Mouse (Mus musculus) embryonic facial prominence, embryonic 14.5 days (tissue): ENCODE data around the gene Adcy6. TPM values are rescaled to one million over a fixed set of nuclear protein-coding genes. Genes with fewer than 3 reads are reported as not detected.

Source experiments
- ATAC-seq: fragments of 200-750 bp; cut with Nextera tagmentation; 2 replicates; pipeline ENCODE4 v1.8.0; 2017; ENCODE audit warnings: low read depth, moderate number of reproducible peaks, moderate TSS enrichment
- DNase-seq: peaks from one replicate; pipeline ENCODE4 v3.0.0-alpha.2; 2015; ENCODE audit warnings: low spot score
- H3K27ac ChIP-seq: fragments of 300-500 bp; sonication (generic); replicated peaks from 2 replicates; pipeline ENCODE4 v1.5.1; 2014; ENCODE audit warnings: low read depth, mild to moderate bottlenecking, low read length, moderate library complexity
- H3K27me3 ChIP-seq: fragments of 300-500 bp; sonication (generic); replicated peaks from 2 replicates; pipeline ENCODE4 v1.6.1; 2014; ENCODE audit warnings: low read length; ENCODE audit not compliant: control insufficient read depth, insufficient read depth
- H3K36me3 ChIP-seq: fragments of 300-500 bp; sonication (generic); 2 replicates; pipeline ENCODE4 v1.6.1; 2014; ENCODE audit warnings: low read length, mixed read lengths; ENCODE audit not compliant: control insufficient read depth, insufficient read depth
- H3K4me1 ChIP-seq: fragments of 300-500 bp; sonication (generic); 2 replicates; pipeline ENCODE4 v1.6.1; 2014; ENCODE audit warnings: antibody characterized with exemption, low read length; ENCODE audit not compliant: control insufficient read depth, insufficient read depth
- H3K4me2 ChIP-seq: fragments of 300-500 bp; sonication (generic); 2 replicates; pipeline ENCODE4 v1.6.1; 2014; ENCODE audit warnings: low read depth, mild to moderate bottlenecking, low read length, moderate library complexity, mixed read lengths
- H3K4me3 ChIP-seq: fragments of 300-500 bp; sonication (generic); 2 replicates; pipeline ENCODE4 v1.5.1; 2014; ENCODE audit warnings: low read depth, mild to moderate bottlenecking, low read length
- H3K9ac ChIP-seq: fragments of 300-500 bp; sonication (generic); 2 replicates; pipeline ENCODE4 v1.6.1; 2014; ENCODE audit warnings: low read depth, mild to moderate bottlenecking, low read length, moderate library complexity, mixed read lengths
- H3K9me3 ChIP-seq: fragments of 300-500 bp; sonication (generic); 2 replicates; pipeline ENCODE4 v1.6.1; 2016; ENCODE audit warnings: low read length; ENCODE audit not compliant: control insufficient read depth
- WGBS: fragments of 180-500 bp; shearing (Covaris S2); extraction: QIAGEN DNeasy Blood & Tissue Kit; methylation state at CpG from one replicate; pipeline ENCODE4 v1.1.7; 2014; 5-methylcytosine and 5-hydroxymethylcytosine counted together
- polyA plus RNA-seq: library from polyadenylated mRNA; unstranded; fragments of >200 nt; fragmentation: Nextera tagmentation; extraction: Ambion mirVana; gene quantifications from 2 replicates; pipeline ENCODE4 v1.2.1, GENCODE M21; 2014

Adcy6 gene
- polyA plus RNA-seq, 1 experiment from 2014 or later, result 14.9 TPM

- H3K9me3 ChIP-seq, result no peaks in the 10 kb centered on the region
- peak; percentile 78 for ATAC-seq
- H3K27me3 ChIP-seq, result peaks cover 29% of the 10 kb centered on the region; the same call in 1 of the 2 replicates
- H3K4me2 ChIP-seq, result peak overlapping the region; percentile 97
- peak; percentile 92 for DNase-seq
- WGBS, result 1% methylated on average over 23 of the region's 25 CpGs
- H3K9ac ChIP-seq, result peak overlapping the region; percentile 58
- H3K4me1 ChIP-seq, result peaks cover 44% of the 10 kb centered on the region
- H3K4me3 ChIP-seq, result peak overlapping the region; percentile 80
- no peaks in the 10 kb centered on the region for H3K36me3 ChIP-seq
- peak overlapping the region; percentile 28 for H3K27ac ChIP-seq
Measured at GRCm38 (mm10) chr15:98632107-98632744, 22.4 kb upstream of the Adcy6 start.

GRCm38 (mm10) chr15:98631493-98631892 is 21.6 kb upstream of the Adcy6 start:
- 0% methylated on average over 11 of the region's 18 CpGs for WGBS
- peak overlapping the region; percentile 80 for H3K4me3 ChIP-seq
- H3K36me3 ChIP-seq, result no peaks in the 10 kb centered on the region
- peak; percentile 23 for ATAC-seq
- peak overlapping the region; percentile 58; the same call in 1 of the 2 replicates for H3K9ac ChIP-seq
- H3K27me3 ChIP-seq, result peaks cover 29% of the 10 kb centered on the region; the same call in 1 of the 2 replicates
- peak; percentile 60 for DNase-seq
- no peaks in the 10 kb centered on the region for H3K9me3 ChIP-seq
- H3K4me1 ChIP-seq, result peaks cover 40% of the 10 kb centered on the region
- H3K27ac ChIP-seq, result no peak overlapping the region
- peak overlapping the region; percentile 97 for H3K4me2 ChIP-seq

GRCm38 (mm10) chr15:98630540-98630939 is 20.7 kb upstream of the Adcy6 start, which contains the start of gene Cacnb3:
Cacnb3 (plus strand) TSS chr15:98630840.
- Histone ChIP-seq H3K9me3 (no peaks in the 10 kb centered on the region), H3K27me3 (peaks cover 29% of the 10 kb centered on the region; the same call in 1 of the 2 replicates), H3K4me3 (peak within 1 kb of the TSS; percentile 80), H3K4me1 (peaks cover 30% of the 10 kb centered on the region), H3K36me3 (no peaks in the 10 kb centered on the region), H3K27ac (no peak within 1 kb of the TSS), H3K9ac (peak within 1 kb of the TSS; percentile 58; the same call in 1 of the 2 replicates), H3K4me2 (peak within 1 kb of the TSS; percentile 97)
- ATAC-seq, result no peak
- no peak for DNase-seq
- 30% methylated on average over 4 of the region's 4 CpGs for whole genome bisulfite sequencing

DNA sequence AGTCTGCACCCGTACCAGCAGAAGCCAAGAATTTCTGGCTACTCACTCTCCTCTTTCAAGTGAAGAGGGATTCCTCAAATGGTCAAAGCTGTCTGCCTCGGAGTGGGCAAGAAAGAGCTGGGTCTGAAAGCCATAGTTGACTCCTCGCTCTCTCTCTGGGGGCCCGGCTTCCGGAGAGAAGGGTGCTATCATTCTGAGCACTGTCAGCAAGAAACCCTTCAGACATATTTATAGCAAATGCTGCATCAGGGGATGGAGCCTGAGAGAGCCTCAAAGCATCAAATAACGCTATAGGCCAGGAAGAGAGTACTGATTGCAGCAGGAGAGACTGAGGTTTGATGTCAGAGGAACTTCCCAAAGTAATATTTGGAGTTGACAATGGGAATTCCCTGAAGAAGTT is 19.6 kb upstream of the Adcy6 start:
- WGBS, result 49% methylated on average over 6 of the region's 6 CpGs
- DNase-seq (no peak), ATAC-seq (no peak)
- no peaks in the 10 kb centered on the region for H3K9me3 ChIP-seq
- peaks cover 28% of the 10 kb centered on the region for H3K4me1 ChIP-seq
- peaks cover 29% of the 10 kb centered on the region; the same call in 1 of the 2 replicates for H3K27me3 ChIP-seq
- no peaks in the 10 kb centered on the region for H3K36me3 ChIP-seq
- no peak overlapping the region for H3K9ac ChIP-seq
- H3K4me3 ChIP-seq, result no peak overlapping the region
- H3K4me2 ChIP-seq, result no peak overlapping the region
- 0 out of 2 replicates have a peak overlapping the region, but pooled peaks have one; percentile 15 for H3K27ac ChIP-seq

GRCm38 (mm10) chr15:98628589-98629254 is 18.8 kb upstream of the Adcy6 start:
- Histone ChIP-seq H3K4me1 (peaks cover 28% of the 10 kb centered on the region), H3K4me3 (no peak overlapping the region), H3K9ac (peak overlapping the region; percentile 49), H3K27ac (no peak overlapping the region), H3K36me3 (no peaks in the 10 kb centered on the region), H3K4me2 (peak overlapping the region; percentile 44), H3K9me3 (0 out of 2 replicates have a peak, but pooled peaks cover 6% of the 10 kb centered on the region), H3K27me3 (peaks cover 22% of the 10 kb centered on the region; the same call in 1 of the 2 replicates)
- WGBS, result 11% methylated on average over 15 of the region's 20 CpGs
- no peak for ATAC-seq
- peak; percentile 66 for DNase-seq

GRCm38 (mm10) chr15:98626487-98627212 is 16.8 kb upstream of the Adcy6 start:
- no peak overlapping the region for H3K27ac ChIP-seq
- H3K27me3 ChIP-seq, result peaks cover 13% of the 10 kb centered on the region; the same call in 1 of the 2 replicates
- 0 out of 2 replicates have a peak, but pooled peaks cover 6% of the 10 kb centered on the region for H3K9me3 ChIP-seq
- H3K4me1 ChIP-seq, result peaks cover 15% of the 10 kb centered on the region
- no peaks in the 10 kb centered on the region for H3K36me3 ChIP-seq
- DNase-seq, result no peak
- H3K4me2 ChIP-seq, result no peak overlapping the region
- H3K9ac ChIP-seq, result no peak overlapping the region
- no peak for ATAC-seq
- WGBS, result 73% methylated on average over 7 of the region's 7 CpGs
- H3K4me3 ChIP-seq, result no peak overlapping the region

GRCm38 (mm10) chr15:98626078-98626477 is 16.2 kb upstream of the Adcy6 start:
- WGBS, result 22% methylated on average over 8 of the region's 8 CpGs
- no peaks in the 10 kb centered on the region for H3K36me3 ChIP-seq
- H3K27me3 ChIP-seq, result peaks cover 13% of the 10 kb centered on the region; the same call in 1 of the 2 replicates
- no peak overlapping the region for H3K9ac ChIP-seq
- no peak overlapping the region for H3K4me3 ChIP-seq
- peaks cover 12% of the 10 kb centered on the region for H3K4me1 ChIP-seq
- H3K27ac ChIP-seq, result no peak overlapping the region
- 0 out of 2 replicates have a peak, but pooled peaks cover 6% of the 10 kb centered on the region for H3K9me3 ChIP-seq
- ATAC-seq (no peak; the same call in 1 of the 2 replicates), DNase-seq (peak; percentile 65)
- no peak overlapping the region for H3K4me2 ChIP-seq

DNA sequence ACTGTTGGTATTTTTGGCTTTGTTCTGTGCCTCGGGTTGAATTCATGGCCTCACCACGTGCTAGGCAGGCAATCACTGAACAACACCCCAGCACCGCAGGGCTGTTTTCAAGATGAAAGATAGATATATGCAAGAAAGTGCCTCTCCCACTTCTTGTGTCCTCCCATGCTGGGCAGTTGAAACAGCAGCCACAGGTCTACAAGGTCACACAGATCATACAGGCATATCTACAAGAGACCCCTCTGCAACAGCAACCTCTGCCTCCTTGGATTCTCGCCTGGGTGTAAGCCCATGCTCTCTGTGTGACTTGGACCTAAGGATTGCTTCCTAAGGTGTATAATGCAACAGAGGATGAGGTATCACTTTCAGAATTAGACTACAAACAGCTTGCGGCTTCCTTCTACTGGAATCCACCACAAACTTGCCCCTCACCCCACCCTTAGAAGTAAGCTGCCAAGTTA is 13.5 kb upstream of the Adcy6 start:
- no peak overlapping the region for H3K4me3 ChIP-seq
- ATAC-seq, result no peak
- no peak for DNase-seq
- 0 out of 2 replicates have a peak, but pooled peaks cover 6% of the 10 kb centered on the region for H3K9me3 ChIP-seq
- H3K9ac ChIP-seq, result no peak overlapping the region
- H3K27ac ChIP-seq, result no peak overlapping the region
- H3K36me3 ChIP-seq, result no peaks in the 10 kb centered on the region
- 61% methylated on average over 5 of the region's 5 CpGs for WGBS
- peaks cover 5% of the 10 kb centered on the region; the same call in 1 of the 2 replicates for H3K4me1 ChIP-seq
- H3K27me3 ChIP-seq, result no peaks in the 10 kb centered on the region
- no peak overlapping the region for H3K4me2 ChIP-seq
